Mouse (Mus musculus): ENCODE results near the gene Lzts3.

Gene Lzts3

DNA sequence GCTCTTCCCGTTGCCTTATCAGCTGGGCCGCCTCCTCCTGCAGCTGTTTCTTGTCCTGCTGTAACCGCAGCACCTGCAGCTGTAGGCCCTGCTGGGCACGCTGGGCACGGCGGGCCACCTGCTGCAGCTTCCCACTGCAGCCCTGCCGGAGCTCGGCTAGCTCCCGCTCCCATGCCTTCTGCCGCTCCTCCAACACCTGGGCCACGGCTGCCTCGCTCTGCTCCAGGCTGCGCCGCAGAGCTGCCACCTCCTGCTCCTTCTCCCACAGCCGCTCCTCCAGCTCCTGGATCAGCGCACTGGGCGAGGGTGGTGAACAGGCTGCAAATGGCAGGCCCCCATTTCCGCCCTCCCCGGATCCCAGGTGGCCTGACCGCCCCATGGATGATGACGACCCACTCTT lies 6.8 kb downstream of the Lzts3 start:
- peak; percentile 27 to 29 for DNase-seq (ENCODE audit: low spot score in 2 of 2)

DNA sequence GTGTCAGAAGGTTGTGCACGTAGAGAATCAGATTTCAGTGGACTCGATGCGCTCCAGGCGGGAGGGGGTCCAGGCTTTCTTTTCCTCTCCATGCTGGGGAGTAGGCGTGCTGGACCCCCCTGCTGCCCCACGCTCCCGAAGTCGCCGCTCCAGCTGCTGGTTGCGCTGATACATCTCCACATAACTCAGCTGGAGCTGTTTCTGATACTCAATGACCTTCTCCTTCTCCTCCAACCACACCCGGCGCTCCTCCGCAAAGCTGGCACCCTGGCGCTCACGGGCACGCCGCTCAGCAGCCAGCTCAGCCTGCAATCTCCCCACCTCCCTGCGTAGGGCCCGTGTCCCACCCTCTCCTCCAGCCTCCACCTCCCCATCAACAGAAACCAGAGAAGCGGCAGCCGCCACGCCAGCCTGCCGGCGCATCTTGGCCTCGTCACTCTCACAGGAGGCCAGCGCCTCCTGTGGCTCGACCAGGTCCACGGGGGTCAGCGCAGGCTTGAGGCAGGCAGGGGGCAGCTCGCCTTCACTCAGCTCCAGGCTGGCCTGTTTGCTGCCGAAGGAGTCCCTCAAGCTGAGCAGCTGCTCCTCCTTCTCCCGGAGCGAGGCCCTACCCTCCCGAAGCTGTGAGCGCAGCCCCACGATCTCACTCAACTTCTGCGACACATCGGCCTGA lies 7.7 kb downstream of the Lzts3 start:
- DNase-seq (ENCODE audit: low spot score in 2 of 2), result no peak

DNA sequence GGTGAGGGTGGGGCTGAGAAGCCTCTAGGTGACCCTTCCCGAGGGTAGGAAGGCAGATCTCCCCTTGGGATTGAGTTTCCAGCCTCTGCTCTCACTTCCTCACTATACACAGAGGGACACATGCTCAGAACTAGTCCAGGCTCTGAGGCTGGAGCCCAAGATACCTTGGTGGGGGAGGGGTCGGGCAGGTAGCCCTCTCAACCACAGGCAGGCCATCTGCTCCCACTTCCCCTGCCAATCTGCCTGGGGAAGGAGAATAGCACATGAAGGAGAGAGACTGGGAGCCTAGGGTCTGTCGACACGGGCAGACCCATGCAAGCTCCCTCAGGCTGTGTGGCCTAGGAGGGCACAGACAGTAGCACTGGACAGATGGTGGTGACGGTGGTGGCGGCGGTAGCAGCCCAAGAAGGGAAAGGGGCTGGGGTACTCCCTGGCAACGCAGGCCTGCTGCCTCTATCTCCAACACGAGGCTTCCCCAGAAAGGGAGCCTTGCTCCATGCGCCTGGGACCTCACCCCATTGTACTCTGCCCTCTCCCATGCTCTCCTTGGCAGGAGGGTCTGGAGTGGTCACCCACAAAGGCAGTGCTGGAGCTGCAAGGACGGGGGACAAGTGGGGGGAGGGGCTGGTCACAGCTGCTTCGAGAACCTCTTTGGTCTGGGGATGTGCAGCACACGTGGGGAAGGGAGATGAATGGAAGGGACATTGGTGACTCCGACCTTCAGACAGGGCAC lies 8.4 kb downstream of the Lzts3 start:
- DNase-seq (ENCODE audit: low spot score in 2 of 2), result no peak

DNA sequence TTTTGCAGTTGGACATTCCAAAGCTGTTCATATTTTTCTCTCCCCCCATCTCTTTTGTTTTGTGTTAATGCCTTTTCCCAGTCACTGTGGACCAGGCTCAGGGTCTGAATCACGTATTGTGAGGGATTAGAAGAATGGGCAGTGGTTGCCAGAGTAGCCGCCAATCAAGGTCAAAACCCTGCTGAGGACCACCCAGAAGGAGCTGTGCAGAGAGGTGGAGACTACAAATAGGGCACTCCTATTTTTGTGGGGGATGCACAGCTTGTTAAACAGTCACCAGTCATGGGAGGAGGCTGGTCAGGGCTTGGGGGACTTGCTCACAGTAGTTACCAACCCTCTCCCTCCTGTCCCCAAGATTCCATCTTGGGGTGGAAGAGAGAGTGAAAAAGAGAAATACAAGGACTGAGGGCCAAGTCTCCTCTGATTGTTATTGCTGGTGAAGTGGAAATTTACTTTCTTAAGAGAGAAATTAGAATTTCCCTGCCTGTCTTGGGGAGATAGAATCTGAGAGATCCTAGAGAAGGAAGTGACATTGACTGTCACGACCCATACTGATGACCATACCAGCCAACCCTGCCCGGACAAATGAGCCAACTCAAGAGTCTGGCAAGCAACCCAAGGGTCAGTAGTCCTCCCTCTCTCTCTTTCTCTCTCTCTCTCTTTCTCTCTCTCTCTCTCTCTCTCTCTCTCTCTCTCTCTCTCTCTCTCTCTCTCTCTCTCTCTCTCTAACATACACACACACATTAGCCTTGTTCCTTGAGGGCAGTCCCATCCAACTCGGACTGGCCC lies 9.5 kb downstream of the Lzts3 start:
- no peak for DNase-seq (ENCODE audit: low spot score in 2 of 2)

DNA sequence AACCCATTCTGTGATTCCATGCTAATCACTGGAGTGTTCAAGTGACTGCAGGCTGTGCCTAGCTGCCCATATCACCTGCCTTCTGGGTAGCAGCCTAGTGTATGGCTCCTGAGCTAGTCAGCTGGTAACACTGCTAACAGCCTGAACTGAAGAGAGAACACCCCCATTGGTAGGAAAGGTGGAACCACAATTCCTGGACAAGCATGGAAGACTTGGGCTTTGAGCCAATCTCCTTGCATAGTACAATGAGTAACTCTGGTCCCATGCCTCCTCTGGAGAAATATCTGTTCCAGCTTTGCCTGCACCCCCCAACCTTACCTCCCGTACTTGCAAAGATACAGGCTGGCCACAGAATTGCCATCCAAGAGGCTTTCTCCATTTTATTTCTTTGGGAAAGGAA lies 10.2 kb downstream of the Lzts3 start:
- no peak for DNase-seq (ENCODE audit: low spot score in 2 of 2)

DNA sequence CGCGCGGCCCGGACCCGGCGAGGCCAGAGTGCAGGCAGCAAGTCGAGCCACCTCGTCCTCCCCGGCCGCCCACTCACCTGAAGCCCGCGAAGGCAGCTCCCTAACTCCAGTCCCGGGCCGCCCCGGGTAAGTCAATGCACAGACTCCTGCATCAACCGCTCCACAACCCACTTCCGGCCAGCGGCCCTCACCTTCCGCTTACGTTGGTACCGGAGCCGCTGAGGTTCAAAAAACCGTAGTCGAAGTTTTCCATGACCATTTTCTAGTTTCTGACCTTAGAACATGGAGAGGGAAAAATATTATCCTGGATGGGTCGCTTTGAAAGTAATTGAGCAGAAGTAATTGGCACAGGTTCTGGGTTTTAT lies 12.8 kb downstream of the Lzts3 start, which contains the start of the genes Fastkd5 and Ubox5:
TSS of gene Fastkd5 (minus strand) at position 189 of the 365 bp plus-strand sequence.
TSS of gene Ubox5 (minus strand) at position 200 of the 365 bp plus-strand sequence.
- DNase-seq (ENCODE audit: low spot score in 2 of 2), result peak; percentile 79 to 84

DNA sequence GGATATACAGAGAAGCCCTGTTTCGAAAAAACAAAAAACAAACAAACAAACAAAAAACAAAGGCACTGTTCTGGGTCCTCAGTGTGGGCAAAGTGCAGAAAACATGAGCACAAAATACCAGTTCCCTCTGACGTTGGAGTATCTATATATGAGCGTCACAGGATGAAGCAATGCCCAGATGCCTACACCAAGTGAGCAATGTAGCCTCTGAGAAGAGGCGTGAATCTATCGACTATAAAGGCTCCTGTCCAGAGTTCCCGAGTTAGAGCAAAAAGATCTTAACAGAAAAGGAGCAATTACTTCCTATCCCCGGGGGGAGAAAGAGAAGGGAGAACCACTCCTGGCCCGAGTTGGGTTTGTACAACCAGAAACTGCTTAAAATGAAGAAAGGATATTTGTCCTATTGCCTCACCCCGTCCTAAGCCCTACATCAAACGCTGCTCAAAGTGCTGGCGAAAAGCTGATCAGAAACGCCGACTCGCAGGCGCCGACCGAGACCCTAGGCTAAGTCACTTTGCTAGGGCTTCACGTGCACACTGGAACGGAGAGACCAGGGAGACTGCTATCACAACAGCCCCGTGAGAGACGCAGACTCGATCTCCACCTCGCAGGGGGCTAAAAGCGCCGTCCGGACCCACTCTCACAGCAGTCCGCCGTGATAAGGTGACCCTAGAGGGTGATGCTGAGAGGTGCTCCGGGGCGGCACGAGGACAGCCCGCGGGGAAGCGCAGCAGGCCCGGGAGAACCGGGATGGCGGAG lies 13.3 kb downstream of the Lzts3 start:
- no peak for DNase-seq (ENCODE audit: low spot score in 2 of 2)

DNA sequence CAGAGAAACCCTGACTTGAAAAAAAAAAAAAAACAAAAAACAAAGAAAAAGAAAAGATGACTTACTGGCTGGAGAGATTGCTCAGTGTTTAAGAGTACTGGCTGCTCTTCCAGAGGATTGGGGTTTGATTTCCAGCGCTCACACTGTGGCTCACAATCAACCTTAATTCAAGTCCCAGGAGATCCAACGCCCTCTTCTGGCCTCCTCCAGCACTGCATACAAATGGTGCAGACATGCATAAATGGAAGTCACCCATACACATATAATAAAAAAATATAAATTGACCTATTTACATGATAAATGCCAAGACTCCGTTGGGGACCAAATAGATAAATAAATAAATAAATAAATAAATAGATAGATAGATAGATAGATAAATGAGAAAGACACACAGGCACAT lies 14.2 kb downstream of the Lzts3 start:
- DNase-seq (ENCODE audit: low spot score in 2 of 2), result no peak

DNA sequence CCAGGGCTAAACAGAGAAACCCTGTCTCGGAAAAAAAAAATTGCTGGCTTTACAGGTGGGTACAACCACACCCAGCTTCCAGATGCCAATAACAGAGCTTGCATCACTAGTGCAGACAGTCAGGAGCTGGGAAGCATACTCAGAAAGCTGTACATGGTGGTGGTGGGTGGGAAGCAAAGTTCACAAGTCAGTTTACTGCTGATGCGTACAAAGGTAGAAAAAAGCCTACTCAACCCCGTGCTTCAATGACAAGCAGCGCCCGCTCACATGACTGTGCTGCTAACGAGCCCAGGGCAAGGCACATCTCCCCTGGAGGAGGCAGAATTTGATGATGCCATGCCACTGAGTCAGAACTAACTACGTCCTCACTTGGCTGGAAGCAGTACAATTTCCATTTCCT lies 23.6 kb downstream of the Lzts3 start:
- DNase-seq (ENCODE audit: low spot score in 2 of 2), result no peak

DNA sequence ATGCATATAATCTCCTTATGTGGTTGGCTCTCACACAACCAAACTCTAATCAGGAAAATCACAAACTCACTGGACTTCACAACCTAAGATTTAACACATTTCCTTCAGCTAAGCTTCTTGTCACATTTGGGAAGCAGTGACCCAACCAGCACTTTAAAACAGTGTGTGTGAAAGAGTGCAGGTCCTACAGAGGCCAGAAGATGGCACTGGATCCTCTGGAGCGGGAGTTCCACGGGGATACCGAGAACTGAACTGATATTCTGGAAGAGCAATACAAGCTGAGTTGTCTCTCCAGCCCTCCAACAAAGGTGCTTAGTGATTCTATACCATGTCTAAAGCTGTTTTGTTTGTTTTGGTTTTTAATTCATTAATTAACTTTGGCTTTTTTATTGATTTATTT lies 29.5 kb downstream of the Lzts3 start:
- no peak for DNase-seq (ENCODE audit: low spot score in 2 of 2)

DNA sequence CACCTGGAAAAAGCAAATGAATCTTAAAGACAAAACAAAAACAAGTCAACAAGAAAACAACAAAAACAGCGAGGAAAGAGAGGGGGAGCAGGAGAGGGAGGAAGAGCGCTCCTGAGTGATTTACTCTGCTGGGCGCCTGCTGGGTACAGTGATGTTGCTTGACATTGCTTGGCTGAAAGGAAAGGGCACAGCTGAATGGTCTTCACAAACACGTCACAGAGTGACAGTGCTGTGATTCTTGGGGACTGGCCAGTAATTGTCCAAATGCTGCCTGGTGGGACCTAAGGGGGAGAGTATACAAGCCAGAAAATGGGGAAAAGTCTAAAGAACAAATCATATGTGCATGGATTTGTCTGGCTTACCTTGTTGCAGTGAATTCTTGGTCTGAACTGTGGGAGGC lies 40.4 kb downstream of the Lzts3 start:
- no peak for DNase-seq (ENCODE audit: low spot score in 2 of 2)

DNA sequence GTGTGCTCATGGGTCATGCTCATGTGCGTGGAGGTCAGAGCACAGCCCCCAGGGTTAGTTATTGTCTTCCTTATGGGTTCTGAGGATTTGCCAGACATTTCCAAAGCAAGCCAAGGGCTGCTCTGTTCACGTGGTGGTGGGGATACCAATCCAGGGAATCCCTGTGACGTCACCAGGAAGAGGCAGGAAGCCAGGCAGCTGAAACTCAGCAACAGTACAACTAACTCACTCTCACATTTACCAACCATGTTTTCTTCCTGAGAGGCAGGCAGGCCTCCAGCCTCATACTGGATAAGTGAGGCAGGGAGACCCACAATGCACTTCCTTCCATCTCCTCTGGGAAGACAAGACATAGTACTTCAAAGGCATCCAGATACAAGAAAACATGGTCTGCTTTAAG lies 44.2 kb downstream of the Lzts3 start:
- no peak for DNase-seq (ENCODE audit: low spot score in 2 of 2)

DNA sequence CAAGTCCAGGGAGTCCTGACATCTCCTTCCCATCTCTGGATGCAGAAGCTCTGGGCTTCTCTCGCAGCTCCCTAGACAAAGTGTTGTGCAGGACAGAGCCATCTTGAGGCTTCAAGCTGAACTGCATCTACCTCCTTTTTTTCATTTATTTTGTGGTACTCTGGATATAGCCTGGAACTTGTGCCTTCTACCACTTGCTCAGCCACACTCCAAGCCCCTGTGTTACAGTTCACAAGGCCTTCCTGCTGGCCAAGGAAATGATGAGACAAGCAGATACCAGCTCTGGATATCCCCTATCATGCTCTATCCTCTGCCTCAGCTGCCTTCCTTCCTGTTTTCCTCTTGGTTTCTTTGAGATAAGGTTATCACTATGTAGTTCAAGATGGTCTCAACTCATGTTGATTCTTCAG lies 45.0 kb downstream of the Lzts3 start:
- no peak for DNase-seq (ENCODE audit: low spot score in 2 of 2)

DNA sequence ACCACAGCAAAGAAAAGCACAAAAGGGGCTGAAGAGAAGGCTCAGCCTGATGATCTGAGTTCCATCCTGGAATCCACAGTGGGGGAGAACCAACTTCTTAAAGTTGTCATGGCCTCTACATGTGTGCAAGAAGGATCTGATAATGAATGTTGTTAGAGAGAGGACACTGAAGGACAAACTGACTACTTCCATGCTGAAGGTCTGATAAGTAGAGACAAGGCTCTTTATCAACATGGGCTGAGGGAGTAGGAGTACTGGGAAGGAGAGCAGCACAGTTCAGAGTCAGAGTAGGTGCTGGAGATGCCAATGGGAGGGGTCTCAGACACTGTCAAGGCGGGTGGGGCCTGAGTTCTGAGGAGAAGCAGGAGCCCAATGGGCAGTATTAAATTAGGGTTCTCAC lies 47.0 kb downstream of the Lzts3 start:
- DNase-seq (ENCODE audit: low spot score in 2 of 2), result no peak

DNA sequence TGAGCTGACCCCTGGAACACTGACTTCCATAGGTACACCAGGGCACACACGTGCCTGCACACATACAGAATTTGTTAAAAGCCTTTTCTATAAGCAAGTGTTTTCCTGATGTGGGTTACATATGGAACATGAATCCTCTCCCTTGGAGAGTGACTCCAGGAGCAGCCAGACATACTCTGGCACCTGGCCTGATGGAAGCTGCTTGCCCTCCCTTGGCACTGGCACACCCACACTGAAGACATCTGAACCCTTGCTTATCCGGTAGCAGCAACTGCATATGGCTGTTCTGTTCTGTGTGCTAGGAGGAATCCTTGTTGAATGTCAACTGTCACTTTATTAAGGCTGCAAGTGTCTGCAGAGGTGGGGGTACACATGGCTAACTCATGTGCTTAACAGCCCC lies 51.6 kb downstream of the Lzts3 start:
- DNase-seq (ENCODE audit: low spot score in 2 of 2), result no peak

DNA sequence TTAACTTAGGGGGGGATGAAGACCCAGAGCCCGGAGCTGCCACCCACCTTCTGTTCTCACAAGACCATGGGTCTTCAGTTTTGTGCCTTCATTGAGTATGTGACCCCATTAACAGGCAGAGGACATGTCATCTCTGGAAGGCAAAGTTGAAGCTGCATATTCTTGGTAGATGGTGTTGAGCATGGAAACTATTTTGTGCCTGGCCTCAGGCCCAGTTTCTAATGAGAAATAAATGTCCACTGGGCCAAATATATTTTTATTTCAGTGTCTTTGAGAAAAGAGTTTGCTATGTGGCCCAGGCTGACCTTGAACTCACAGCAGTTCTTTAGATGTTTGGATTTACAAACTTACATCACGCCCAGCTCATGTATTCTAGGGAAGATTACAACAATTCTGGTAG lies 52.8 kb downstream of the Lzts3 start:
- DNase-seq (ENCODE audit: low spot score in 2 of 2), result no peak

DNA sequence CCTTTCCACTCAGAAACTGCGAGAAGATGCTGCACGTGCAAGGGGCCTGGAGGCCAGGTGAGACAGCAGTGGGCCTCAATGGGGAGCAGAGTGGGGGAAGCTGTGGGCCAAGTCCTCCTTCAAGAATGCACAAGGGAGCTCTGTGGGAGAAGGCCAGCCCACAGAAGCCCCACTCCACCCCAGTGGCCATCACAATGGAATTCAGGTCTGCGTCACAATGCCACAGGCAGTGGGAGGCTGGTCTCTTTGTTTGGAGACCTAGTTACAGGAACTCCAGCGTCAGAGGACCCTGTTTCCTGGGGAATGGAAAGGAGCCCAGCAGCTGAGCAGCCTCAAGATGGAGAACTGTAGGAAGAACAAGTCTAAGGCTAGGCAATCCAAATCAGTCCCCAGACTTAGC lies 53.4 kb downstream of the Lzts3 start:
- no peak for DNase-seq (ENCODE audit: low spot score in 2 of 2)

DNA sequence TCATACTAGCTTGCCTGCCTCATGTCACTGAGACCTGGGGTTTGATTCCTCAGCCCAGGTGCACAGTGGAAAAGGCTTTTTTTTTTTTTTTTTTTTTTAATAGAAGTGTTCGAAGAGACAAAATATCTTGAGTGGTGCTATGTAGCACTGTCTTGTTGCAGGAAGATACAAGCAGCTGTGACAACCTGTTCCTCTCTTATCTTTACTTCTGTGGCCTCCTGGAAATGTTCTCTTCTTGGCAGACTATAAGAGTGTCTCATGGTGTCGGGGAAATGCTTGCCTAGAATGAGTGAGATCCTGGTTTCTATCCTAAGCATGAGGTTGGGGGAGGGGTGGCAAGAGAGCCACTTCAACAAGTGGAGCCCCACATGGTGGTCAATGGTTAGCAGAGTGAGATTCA lies 54.2 kb downstream of the Lzts3 start:
- no peak for DNase-seq (ENCODE audit: low spot score in 2 of 2)

DNA sequence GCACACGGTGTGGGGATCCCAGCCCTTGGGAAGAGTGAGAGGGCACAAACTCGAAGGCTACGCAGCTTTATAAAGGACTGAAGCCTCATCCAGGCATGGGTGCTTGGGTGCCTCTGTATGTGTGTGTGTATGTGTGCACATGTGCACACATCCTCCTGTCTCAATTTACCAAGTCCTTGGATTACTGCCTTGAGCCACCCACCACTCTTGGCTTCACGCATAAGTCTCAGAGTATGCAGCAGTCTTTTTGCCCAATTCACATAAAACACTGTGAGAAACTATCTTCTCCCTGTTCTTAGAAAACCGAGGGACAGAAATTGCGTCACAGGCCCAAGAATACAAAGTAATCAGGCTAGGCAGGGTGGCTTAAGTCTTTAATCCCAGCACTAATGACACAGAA lies 56.6 kb downstream of the Lzts3 start:
- no peak for DNase-seq (ENCODE audit: low spot score in 2 of 2)

DNA sequence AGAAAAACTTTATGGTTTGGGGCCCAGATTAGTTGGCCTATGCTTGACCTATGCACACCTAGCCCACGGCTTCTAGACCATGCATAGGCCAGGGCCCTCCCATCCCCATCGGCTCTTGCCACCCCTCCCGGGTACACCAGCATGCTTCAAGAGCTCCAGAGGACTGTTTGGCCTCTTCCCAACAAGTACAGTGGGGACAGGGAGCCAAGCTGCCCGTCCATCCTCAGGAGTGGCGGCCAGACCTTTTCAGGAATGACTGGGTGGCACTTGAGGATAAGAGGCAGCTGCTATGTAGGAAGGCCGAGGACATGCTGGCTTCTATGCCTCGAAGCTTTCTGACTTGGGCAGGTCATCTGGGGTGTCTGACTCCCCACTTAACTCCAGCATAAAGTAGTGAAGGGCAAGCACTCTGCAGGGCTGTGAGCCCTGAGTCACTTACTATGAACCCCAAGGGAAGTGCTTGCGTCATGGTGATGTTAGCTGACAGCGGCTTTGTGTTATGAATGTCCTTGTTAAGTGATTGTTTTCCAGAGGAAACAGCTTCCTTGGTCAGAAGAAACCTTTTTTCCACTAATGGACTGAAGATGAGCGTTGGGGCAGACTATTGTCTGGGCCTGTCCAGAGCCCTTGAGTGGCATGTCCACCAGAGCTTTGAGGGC lies 58.6 kb downstream of the Lzts3 start:
- DNase-seq (ENCODE audit: low spot score in 2 of 2), result no peak

Measured in spleen, postnatal 36 days (tissue).